21 mouse cellular contexts compared by ENCODE assay signal in genomic region chr8:93562557-93563210, GRCm38 (mm10). TPM values are rescaled to one million over a fixed set of nuclear protein-coding genes. Genes with fewer than 3 reads are reported as not detected.
DNase-seq lines count a peak whose midpoint lies in the region; ATAC-seq and TF ChIP-seq lines count a peak whose summit lies in the region.
"Had no signal": no experiment of that assay in that cellular context is flagged by ENCODE, and none has a peak within 500 bp of the region (broad histone marks: within the 10 kb centered on the region; RNA-seq: fewer than 3 reads in every experiment).

No protein-coding gene starts in this region.

- H3K9me3 ChIP-seq in heart, embryonic 16.5 days (replicated peaks; ENCODE audit: control insufficient read depth, low read length) = no peaks in the 10 kb centered on the region
- H3K9me3 ChIP-seq in kidney, postnatal 0 days (replicated peaks; ENCODE audit: low read length) = no peaks in the 10 kb centered on the region
- H3K9me3 ChIP-seq in midbrain, embryonic 10.5 days (replicated peaks) = peaks cover under 1% of the 10 kb centered on the region; the same call in 1 of the 2 replicates
- H3K9me3 ChIP-seq in midbrain, embryonic 11.5 days (ENCODE audit: control insufficient read depth, low read length) = no peaks in the 10 kb centered on the region
- no peaks in the 10 kb centered on the region for H3K9me3 ChIP-seq in stomach, embryonic 15.5 days
- H3K9me3 ChIP-seq: hindbrain, embryonic 12.5 days; neural tube, embryonic 12.5 days had no signal

- no peak overlapping the region for H3K4me2 ChIP-seq in heart, embryonic 16.5 days (ENCODE audit: low read depth, low read length)
- no peak overlapping the region for H3K4me2 ChIP-seq in kidney, postnatal 0 days (ENCODE audit: low read length)
- H3K4me2 ChIP-seq in midbrain, embryonic 11.5 days = no peak overlapping the region
- no peak overlapping the region for H3K4me2 ChIP-seq in stomach, embryonic 15.5 days
- H3K4me2 ChIP-seq: hindbrain, embryonic 12.5 days; neural tube, embryonic 12.5 days had no signal

- WGBS in heart, embryonic 16.5 days = 29% methylated on average over 6 of the region's 6 CpGs
- WGBS in kidney, postnatal 0 days = 49% methylated on average over 6 of the region's 6 CpGs
- WGBS in kidney, adult 2 months = 47% methylated on average over 6 of the region's 6 CpGs
- 21% methylated on average over 6 of the region's 6 CpGs for WGBS in midbrain, embryonic 10.5 days
- 16% methylated on average over 6 of the region's 6 CpGs for WGBS in midbrain, embryonic 11.5 days
- WGBS in stomach, embryonic 15.5 days = 25% methylated on average over 6 of the region's 6 CpGs

- 0 out of 2 replicates have a peak overlapping the region, but pooled peaks have one; percentile 7 for H3K27ac ChIP-seq in heart, embryonic 16.5 days (ENCODE audit: low read length)
- no peak overlapping the region for H3K27ac ChIP-seq in kidney, postnatal 0 days
- H3K27ac ChIP-seq in kidney, adult 2 months (ENCODE audit: insufficient read depth, low read depth, low read length) = no peak overlapping the region
- H3K27ac ChIP-seq in midbrain, embryonic 10.5 days (replicated peaks) = peak overlapping the region; percentile 74
- no peak overlapping the region for H3K27ac ChIP-seq in midbrain, embryonic 11.5 days (ENCODE audit: low read depth, low read length)
- H3K27ac ChIP-seq in stomach, embryonic 15.5 days = peak overlapping the region; percentile 35; the same call in 1 of the 2 replicates
- H3K27ac ChIP-seq: heart, adult 2 months; hindbrain, embryonic 12.5 days; neural tube, embryonic 12.5 days had no signal

- ATAC-seq in heart, embryonic 16.5 days (replicated peaks; ENCODE audit: extremely low read depth, insufficient read depth, low FRiP score) = peak; percentile 63
- ATAC-seq in kidney, postnatal 0 days (replicated peaks; ENCODE audit: low FRiP score, low read depth) = no peak
- no peak for ATAC-seq in midbrain, embryonic 11.5 days (ENCODE audit: low FRiP score)
- ATAC-seq in stomach, embryonic 15.5 days (ENCODE audit: insufficient read depth, low FRiP score, low read depth) = 0 out of 2 replicates have a peak, but pooled peaks have one; percentile 60
- ATAC-seq: forebrain, embryonic 16.5 days had no signal

- DNase-seq in heart, adult 8-10 months (ENCODE audit: low spot score) = no peak
- peak; percentile 67 for DNase-seq in kidney, postnatal 0 days (ENCODE audit: low spot score)
- DNase-seq in kidney, adult 2 months = no peak
- peak; percentile 11 for DNase-seq in midbrain, embryonic 10.5 days (ENCODE audit: low spot score)
- no peak for DNase-seq in midbrain, embryonic 11.5 days (ENCODE audit: low spot score, missing footprints)
- no peak for DNase-seq in natural killer cell, adult 2 months (ENCODE audit: low spot score in 2 of 2)
- DNase-seq: adrenal gland, postnatal 36 days; heart, adult 2 months; kidney, adult 11 months; layer of hippocampus, postnatal 36 days; lung, adult 18-20 months; right cerebral cortex, postnatal 14 days; thymus, postnatal 36 days had no signal

- no peak overlapping the region for H3K4me3 ChIP-seq in heart, embryonic 16.5 days (ENCODE audit: low read length)
- H3K4me3 ChIP-seq in kidney, postnatal 0 days (replicated peaks; ENCODE audit: low read depth, low read length) = no peak overlapping the region
- no peak overlapping the region for H3K4me3 ChIP-seq in kidney, adult 2 months (ENCODE audit: insufficient read depth, low read depth, low read length)
- H3K4me3 ChIP-seq in midbrain, embryonic 10.5 days = no peak overlapping the region
- no peak overlapping the region for H3K4me3 ChIP-seq in midbrain, embryonic 11.5 days (ENCODE audit: low read depth, low read length)
- no peak overlapping the region for H3K4me3 ChIP-seq in stomach, embryonic 15.5 days (replicated peaks)
- H3K4me3 ChIP-seq: heart, adult 2 months; hindbrain, embryonic 12.5 days; neural tube, embryonic 12.5 days had no signal

- no peaks in the 10 kb centered on the region for H3K36me3 ChIP-seq in heart, embryonic 16.5 days (ENCODE audit: control insufficient read depth, insufficient read depth)
- no peaks in the 10 kb centered on the region for H3K36me3 ChIP-seq in kidney, postnatal 0 days (ENCODE audit: insufficient read depth, low read length)
- H3K36me3 ChIP-seq in kidney, adult 2 months (ENCODE audit: control insufficient read depth, insufficient read depth, low read length) = no peaks in the 10 kb centered on the region
- H3K36me3 ChIP-seq in midbrain, embryonic 10.5 days = no peaks in the 10 kb centered on the region
- H3K36me3 ChIP-seq in midbrain, embryonic 11.5 days (ENCODE audit: control insufficient read depth, insufficient read depth, low read length) = no peaks in the 10 kb centered on the region
- no peaks in the 10 kb centered on the region for H3K36me3 ChIP-seq in stomach, embryonic 15.5 days
- H3K36me3 ChIP-seq: hindbrain, embryonic 12.5 days; neural tube, embryonic 12.5 days had no signal

- H3K27me3 ChIP-seq in heart, embryonic 16.5 days (ENCODE audit: control insufficient read depth, insufficient read depth, low read length) = no peaks in the 10 kb centered on the region
- no peaks in the 10 kb centered on the region for H3K27me3 ChIP-seq in kidney, postnatal 0 days (ENCODE audit: insufficient read depth, low read length)
- no peaks in the 10 kb centered on the region for H3K27me3 ChIP-seq in kidney, adult 2 months (replicated peaks; ENCODE audit: control insufficient read depth, insufficient read depth, low read length)
- no peaks in the 10 kb centered on the region for H3K27me3 ChIP-seq in midbrain, embryonic 10.5 days (ENCODE audit: low read depth, poor library complexity, severe bottlenecking)
- H3K27me3 ChIP-seq in midbrain, embryonic 11.5 days (ENCODE audit: control insufficient read depth, insufficient read depth, low read length) = no peaks in the 10 kb centered on the region
- no peaks in the 10 kb centered on the region for H3K27me3 ChIP-seq in stomach, embryonic 15.5 days (replicated peaks)
- H3K27me3 ChIP-seq: hindbrain, embryonic 12.5 days; neural tube, embryonic 12.5 days had no signal

- H3K9ac ChIP-seq in heart, embryonic 16.5 days (ENCODE audit: low read length) = no peak overlapping the region
- no peak overlapping the region for H3K9ac ChIP-seq in kidney, postnatal 0 days (ENCODE audit: low read depth, low read length)
- no peak overlapping the region for H3K9ac ChIP-seq in midbrain, embryonic 11.5 days (ENCODE audit: low read length)
- H3K9ac ChIP-seq in stomach, embryonic 15.5 days = no peak overlapping the region
- H3K9ac ChIP-seq: hindbrain, embryonic 12.5 days; neural tube, embryonic 12.5 days had no signal

- TF ChIP-seq CTCF in kidney, postnatal 0 days (IDR thresholded peaks at IDR 0.05; ENCODE audit: low read depth) = no peak
- no peak for TF ChIP-seq CTCF in kidney, adult 2 months (conservative IDR thresholded peaks at IDR 0.05; ENCODE audit: insufficient read depth, insufficient read length, low read depth, low read length)

- no peak for TF ChIP-seq POLR2A in kidney, adult 2 months (IDR thresholded peaks at IDR 0.05; ENCODE audit: low read depth, low read length)

- H3K4me1 ChIP-seq in heart, embryonic 16.5 days (ENCODE audit: control insufficient read depth, insufficient read depth, low read length) = no peaks in the 10 kb centered on the region; the same call in 1 of the 2 replicates
- no peaks in the 10 kb centered on the region for H3K4me1 ChIP-seq in kidney, postnatal 0 days (replicated peaks; ENCODE audit: insufficient read depth, low read length)
- H3K4me1 ChIP-seq in kidney, adult 2 months (ENCODE audit: control insufficient read depth, insufficient read depth, low read length) = no peaks in the 10 kb centered on the region
- H3K4me1 ChIP-seq in midbrain, embryonic 10.5 days = peaks cover 9% of the 10 kb centered on the region
- H3K4me1 ChIP-seq in midbrain, embryonic 11.5 days (ENCODE audit: control insufficient read depth, insufficient read depth, low read length) = peaks cover 4% of the 10 kb centered on the region
- H3K4me1 ChIP-seq in stomach, embryonic 15.5 days = no peaks in the 10 kb centered on the region
- H3K4me1 ChIP-seq: hindbrain, embryonic 12.5 days; neural tube, embryonic 12.5 days had no signal

RNA-seq across cellular contexts. Expression of gene Ces5a, which starts 27.1 kb away (rescaled TPM):
- 0.24 and 0.28 TPM in 2 replicates for polyA plus RNA-seq in heart, embryonic 16.5 days (2015; fragmentation: Nextera tagmentation; extraction: Ambion mirVana)
- not detected for total RNA-seq in heart, adult 8-10 months (2022)
- 0.43 and 0.61 TPM in 2 replicates for polyA plus RNA-seq in kidney, postnatal 0 days (2015; fragmentation: Nextera tagmentation; extraction: Ambion mirVana)
- polyA plus RNA-seq in kidney, adult 2 months (2012; rRNA removed) = not detected in 2 replicates
- not detected in 2 replicates for polyA plus RNA-seq in midbrain, embryonic 10.5 days (2016; fragmentation: Nextera tagmentation; extraction: Ambion mirVana)
- polyA plus RNA-seq in midbrain, embryonic 11.5 days (2014; fragmentation: Nextera tagmentation; extraction: Ambion mirVana) = not detected in 2 replicates
- polyA plus RNA-seq in stomach, embryonic 15.5 days (2015; fragmentation: Nextera tagmentation; extraction: Ambion mirVana) = 0.08 TPM in 1 of 2 replicates, not detected in the other
- total RNA-seq: adrenal gland, postnatal 36 days; ES-E14; heart, adult 2 months; liver, adult 2 months; megakaryocyte-erythroid progenitor cell, adult 5-6 weeks had no signal
- polyA plus RNA-seq: heart, adult 2 months; liver, adult 2 months; neural tube, embryonic 12.5 days had no signal

Comparison
In these comparisons a context has a peak if more than half of its experiments do, and no peak if none do; other contexts are left out.
1. H3K27ac ChIP-seq: peak in heart, embryonic 16.5 days (single experiment), midbrain, embryonic 10.5 days (single experiment) and stomach, embryonic 15.5 days (single experiment); none in kidney, postnatal 0 days (single experiment), kidney, adult 2 months (single experiment) and midbrain, embryonic 11.5 days (single experiment).
2. DNase-seq: peak in kidney, postnatal 0 days (single experiment) and midbrain, embryonic 10.5 days (single experiment); none in heart, adult 8-10 months (single experiment), kidney, adult 2 months (single experiment), midbrain, embryonic 11.5 days (single experiment) and natural killer cell, adult 2 months (0 of 2).
3. ATAC-seq: peak in heart, embryonic 16.5 days (single experiment) and stomach, embryonic 15.5 days (single experiment); none in kidney, postnatal 0 days (single experiment) and midbrain, embryonic 11.5 days (single experiment).